19 mouse cellular contexts compared by ENCODE assay signal in the genomic region with DNA sequence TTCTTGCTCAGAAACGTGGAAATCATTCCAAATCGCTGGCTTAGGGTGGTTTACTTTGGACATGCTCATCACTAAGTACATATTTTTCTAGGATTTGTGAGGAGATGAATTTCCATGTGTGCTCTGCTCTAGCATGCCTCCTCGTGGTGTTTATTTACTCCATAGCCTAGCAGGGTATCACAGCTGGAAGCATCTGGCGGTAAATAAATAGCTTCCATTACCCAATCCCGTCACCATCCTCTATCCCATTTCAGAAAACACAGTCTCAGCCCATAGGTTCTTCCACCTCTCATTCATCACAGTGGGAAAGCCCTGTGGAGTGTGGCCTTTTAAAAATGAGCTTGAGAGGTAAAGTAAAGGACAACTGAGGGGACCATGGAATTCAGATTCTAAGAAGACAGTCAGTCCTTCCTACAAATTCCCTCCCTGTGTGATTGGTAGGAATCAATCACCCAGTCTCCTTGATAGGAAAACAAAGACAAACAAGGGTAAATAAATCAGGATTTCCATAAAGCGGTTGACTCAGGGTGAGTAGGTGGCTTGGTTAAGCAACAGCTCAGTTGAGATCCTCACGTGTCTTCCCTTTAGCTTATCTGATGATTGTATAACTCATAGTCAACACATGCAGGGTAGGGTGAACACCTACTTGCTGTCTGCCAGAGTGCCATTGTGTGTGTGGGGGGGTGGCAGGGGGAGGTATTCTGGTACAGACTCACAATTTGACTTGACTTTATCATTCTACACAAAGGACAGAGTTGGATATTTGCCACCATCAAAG.
"Had no signal": no experiment of that assay in that cellular context is flagged by ENCODE, and none has a peak within 500 bp of the region (broad histone marks: within the 10 kb centered on the region; RNA-seq: fewer than 3 reads in every experiment).

No protein-coding gene starts in this region.

- H3K4me2 ChIP-seq: hindbrain, embryonic 15.5 days; kidney, embryonic 15.5 days; limb, embryonic 12.5 days; limb, embryonic 15.5 days; liver, embryonic 15.5 days; midbrain, embryonic 12.5 days; midbrain, embryonic 15.5 days; neural tube, embryonic 12.5 days; neural tube, embryonic 15.5 days had no signal

- H3K9ac ChIP-seq: hindbrain, embryonic 15.5 days; kidney, embryonic 15.5 days; limb, embryonic 12.5 days; limb, embryonic 15.5 days; liver, embryonic 15.5 days; midbrain, embryonic 12.5 days; midbrain, embryonic 15.5 days; neural tube, embryonic 12.5 days; neural tube, embryonic 15.5 days had no signal

- H3K4me3 ChIP-seq: hindbrain, embryonic 15.5 days; kidney, embryonic 15.5 days; limb, embryonic 12.5 days; limb, embryonic 15.5 days; liver, embryonic 15.5 days; midbrain, embryonic 12.5 days; midbrain, embryonic 15.5 days; neural tube, embryonic 12.5 days; neural tube, embryonic 15.5 days had no signal

- DNase-seq: kidney, adult 8-10 months; kidney, postnatal 10 days; kidney, postnatal 36 days; left cerebral cortex, postnatal 4 days; lung, postnatal 14 days; right cerebral cortex, adult 18-20 months; right cerebral cortex, postnatal 14 days; right cerebral cortex, postnatal 4 days; thymus, adult 18-20 months; thymus, postnatal 36 days had no signal

- H3K9me3 ChIP-seq: hindbrain, embryonic 15.5 days; kidney, embryonic 15.5 days; limb, embryonic 12.5 days; limb, embryonic 15.5 days; liver, embryonic 15.5 days; midbrain, embryonic 12.5 days; midbrain, embryonic 15.5 days; neural tube, embryonic 12.5 days; neural tube, embryonic 15.5 days had no signal

- H3K27me3 ChIP-seq: hindbrain, embryonic 15.5 days; kidney, embryonic 15.5 days; limb, embryonic 12.5 days; limb, embryonic 15.5 days; liver, embryonic 15.5 days; midbrain, embryonic 12.5 days; midbrain, embryonic 15.5 days; neural tube, embryonic 12.5 days; neural tube, embryonic 15.5 days had no signal

- H3K27ac ChIP-seq: hindbrain, embryonic 15.5 days; kidney, embryonic 15.5 days; limb, embryonic 12.5 days; limb, embryonic 15.5 days; liver, embryonic 15.5 days; midbrain, embryonic 12.5 days; midbrain, embryonic 15.5 days; neural tube, embryonic 12.5 days; neural tube, embryonic 15.5 days had no signal

- ATAC-seq: midbrain, embryonic 15.5 days had no signal

- H3K4me1 ChIP-seq: hindbrain, embryonic 15.5 days; limb, embryonic 12.5 days; liver, embryonic 15.5 days; midbrain, embryonic 12.5 days; midbrain, embryonic 15.5 days; neural tube, embryonic 12.5 days; neural tube, embryonic 15.5 days had no signal

- H3K36me3 ChIP-seq: hindbrain, embryonic 15.5 days; kidney, embryonic 15.5 days; limb, embryonic 12.5 days; limb, embryonic 15.5 days; liver, embryonic 15.5 days; midbrain, embryonic 12.5 days; midbrain, embryonic 15.5 days; neural tube, embryonic 12.5 days; neural tube, embryonic 15.5 days had no signal
